Mouse (Mus musculus): ENCODE measurements at regions not wholly inside any gene's neighbourhood (a gene's known extent, or its start where the extent isn't known, plus 50 kb on each side); places are given as distances from the start of the nearest gene placed in this dataset.

DNA sequence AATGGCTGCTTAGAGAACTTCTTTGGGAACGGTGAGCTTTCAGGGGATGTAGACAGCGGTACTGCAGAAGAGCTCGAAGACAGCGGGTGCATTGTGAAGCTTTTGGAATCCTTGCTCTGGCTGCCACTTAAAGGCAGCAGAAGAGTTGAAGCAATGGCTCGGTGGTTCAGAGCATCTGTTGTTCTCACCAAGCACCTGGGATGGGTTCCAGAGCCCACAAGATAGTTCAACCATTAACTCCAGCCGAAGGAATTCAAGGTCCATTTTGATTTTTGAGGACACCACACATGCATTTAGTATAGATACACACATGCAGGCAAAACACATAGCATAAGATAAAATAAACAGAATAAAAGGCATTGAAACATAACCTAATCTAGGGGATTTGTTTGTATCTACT lies 181.9 kb upstream of the Tet2 start:
- Histone ChIP-seq H3K9me3 (ENCODE audit: control insufficient read depth, insufficient read depth, low read depth, low read length) (no peaks in the 10 kb centered on the region), H3K36me3 (ENCODE audit: control insufficient read depth, insufficient read depth, low read length, poor library complexity, severe bottlenecking) (no peaks in the 10 kb centered on the region), H3K4me1 (ENCODE audit: control insufficient read depth in 2 of 2, insufficient read depth in 2 of 2, low read length in 2 of 2, poor library complexity in 1 of 2) (no peaks in the 10 kb centered on the region), H3K9ac (ENCODE audit: insufficient read depth, low read depth, low read length, poor library complexity, severe bottlenecking) (no peak overlapping the region), H3K4me3 (ENCODE audit: insufficient read depth in 1 of 2, low read depth in 1 of 2, low read length in 2 of 2, poor library complexity in 1 of 2, severe bottlenecking in 1 of 2) (no peak overlapping the region), H3K27ac (ENCODE audit: insufficient read depth, low read depth, low read length, poor library complexity, severe bottlenecking) (no peak overlapping the region)
- in situ Hi-C loops (cut with MboI; ENCODE audit: low sequenced_read_pairs in 2 of 2, unreplicated experiment in 2 of 2) = no loop called here
- TF ChIP-seq MAFK (IDR thresholded peaks at IDR 0.05; ENCODE audit: insufficient read depth, low read depth, low read length) = no peak
- no peak for TF ChIP-seq HCFC1 (IDR thresholded peaks at IDR 0.05; ENCODE audit: borderline replicate concordance, insufficient read depth, low read length)
- no peak for TF ChIP-seq ZC3H11A (IDR thresholded peaks at IDR 0.05; ENCODE audit: borderline replicate concordance, low read depth, low read length)
- no peak for DNase-seq (ENCODE audit: low read depth, low spot score)

DNA sequence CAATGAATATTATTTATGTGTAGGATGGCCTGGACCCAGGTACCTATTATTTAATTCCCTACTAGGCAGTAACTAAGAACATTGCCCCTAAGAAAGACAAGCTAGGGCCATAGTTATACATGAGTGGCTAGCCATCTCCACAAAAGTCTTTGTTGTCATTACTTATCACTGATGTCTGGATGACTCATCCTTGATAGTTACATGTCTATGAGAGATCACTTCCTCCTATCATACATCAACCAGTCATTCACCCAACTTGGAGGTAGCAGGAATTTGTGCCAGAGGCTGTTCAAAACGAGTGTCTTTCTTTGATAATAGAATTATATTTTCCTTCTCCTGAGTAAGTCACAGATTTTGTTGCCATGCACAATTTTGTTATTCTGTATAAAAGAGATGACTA lies 190.7 kb upstream of the Tet2 start:
- no peak for DNase-seq (ENCODE audit: low read depth, low spot score)
- no peaks in the 10 kb centered on the region for H3K36me3 ChIP-seq (ENCODE audit: control insufficient read depth, insufficient read depth, low read length, poor library complexity, severe bottlenecking)
- no peak overlapping the region for H3K27ac ChIP-seq (ENCODE audit: insufficient read depth, low read depth, low read length, poor library complexity, severe bottlenecking)
- in situ Hi-C loops (cut with MboI; ENCODE audit: low sequenced_read_pairs in 2 of 2, unreplicated experiment in 2 of 2) = no loop called here
- no peak for TF ChIP-seq CHD2 (IDR thresholded peaks at IDR 0.05; ENCODE audit: low read depth, low read length)
- TF ChIP-seq MAFK (IDR thresholded peaks at IDR 0.05; ENCODE audit: insufficient read depth, low read depth, low read length) = no peak
- no peak for TF ChIP-seq HCFC1 (IDR thresholded peaks at IDR 0.05; ENCODE audit: borderline replicate concordance, insufficient read depth, low read length)
- no peaks in the 10 kb centered on the region for H3K4me1 ChIP-seq (ENCODE audit: control insufficient read depth in 2 of 2, insufficient read depth in 2 of 2, low read length in 2 of 2, poor library complexity in 1 of 2)
- H3K9ac ChIP-seq (ENCODE audit: insufficient read depth, low read depth, low read length, poor library complexity, severe bottlenecking) = no peak overlapping the region
- no peaks in the 10 kb centered on the region for H3K9me3 ChIP-seq (ENCODE audit: control insufficient read depth, insufficient read depth, low read depth, low read length)
- no peak overlapping the region for H3K4me3 ChIP-seq (ENCODE audit: insufficient read depth in 1 of 2, low read depth in 1 of 2, low read length in 2 of 2, poor library complexity in 1 of 2, severe bottlenecking in 1 of 2)

GRCm38 (mm10) chr3:133738936-133739335 lies 194.0 kb upstream of the Tet2 start:
- Histone ChIP-seq H3K36me3 (ENCODE audit: control insufficient read depth, insufficient read depth, low read length, poor library complexity, severe bottlenecking) (no peaks in the 10 kb centered on the region), H3K9me3 (ENCODE audit: control insufficient read depth, insufficient read depth, low read depth, low read length) (no peaks in the 10 kb centered on the region), H3K4me1 (ENCODE audit: control insufficient read depth in 2 of 2, insufficient read depth in 2 of 2, low read length in 2 of 2, poor library complexity in 1 of 2) (no peaks in the 10 kb centered on the region), H3K9ac (ENCODE audit: insufficient read depth, low read depth, low read length, poor library complexity, severe bottlenecking) (no peak overlapping the region), H3K4me3 (ENCODE audit: insufficient read depth in 1 of 2, low read depth in 1 of 2, low read length in 2 of 2, poor library complexity in 1 of 2, severe bottlenecking in 1 of 2) (no peak overlapping the region), H3K27ac (ENCODE audit: insufficient read depth, low read depth, low read length, poor library complexity, severe bottlenecking) (no peak overlapping the region)
- in situ Hi-C loops (cut with MboI; ENCODE audit: low sequenced_read_pairs in 2 of 2, unreplicated experiment in 2 of 2) = no loop called here
- no peak for TF ChIP-seq CHD2 (IDR thresholded peaks at IDR 0.05; ENCODE audit: low read depth, low read length)
- no peak for TF ChIP-seq ZNF384 (IDR thresholded peaks at IDR 0.05; ENCODE audit: low read depth, low read length)
- no peak for TF ChIP-seq ZC3H11A (IDR thresholded peaks at IDR 0.05; ENCODE audit: borderline replicate concordance, low read depth, low read length)
- TF ChIP-seq MAFK (IDR thresholded peaks at IDR 0.05; ENCODE audit: insufficient read depth, low read depth, low read length) = no peak
- TF ChIP-seq HCFC1 (IDR thresholded peaks at IDR 0.05; ENCODE audit: borderline replicate concordance, insufficient read depth, low read length) = no peak
- no peak for DNase-seq (ENCODE audit: low read depth, low spot score)

GRCm38 (mm10) chr3:133744552-133745118 lies 199.7 kb upstream of the Tet2 start:
- no peak for TF ChIP-seq ZNF384 (IDR thresholded peaks at IDR 0.05; ENCODE audit: low read depth, low read length)
- TF ChIP-seq CHD2 (IDR thresholded peaks at IDR 0.05; ENCODE audit: low read depth, low read length) = no peak
- no peak for TF ChIP-seq ZC3H11A (IDR thresholded peaks at IDR 0.05; ENCODE audit: borderline replicate concordance, low read depth, low read length)
- TF ChIP-seq HCFC1 (IDR thresholded peaks at IDR 0.05; ENCODE audit: borderline replicate concordance, insufficient read depth, low read length) = no peak
- no peak for TF ChIP-seq MAFK (IDR thresholded peaks at IDR 0.05; ENCODE audit: insufficient read depth, low read depth, low read length)
- no peak overlapping the region for H3K27ac ChIP-seq (ENCODE audit: insufficient read depth, low read depth, low read length, poor library complexity, severe bottlenecking)
- H3K9ac ChIP-seq (ENCODE audit: insufficient read depth, low read depth, low read length, poor library complexity, severe bottlenecking) = no peak overlapping the region
- DNase-seq (ENCODE audit: low read depth, low spot score) = no peak
- no peaks in the 10 kb centered on the region for H3K4me1 ChIP-seq (ENCODE audit: control insufficient read depth in 2 of 2, insufficient read depth in 2 of 2, low read length in 2 of 2, poor library complexity in 1 of 2)
- no peak overlapping the region for H3K4me3 ChIP-seq (ENCODE audit: insufficient read depth in 1 of 2, low read depth in 1 of 2, low read length in 2 of 2, poor library complexity in 1 of 2, severe bottlenecking in 1 of 2)
- in situ Hi-C loops (cut with MboI; ENCODE audit: low sequenced_read_pairs in 2 of 2, unreplicated experiment in 2 of 2) = no loop called here
- no peaks in the 10 kb centered on the region for H3K9me3 ChIP-seq (ENCODE audit: control insufficient read depth, insufficient read depth, low read depth, low read length)
- H3K36me3 ChIP-seq (ENCODE audit: control insufficient read depth, insufficient read depth, low read length, poor library complexity, severe bottlenecking) = no peaks in the 10 kb centered on the region

All from ES-E14 (cell line).